Mouse (Mus musculus) frontal cortex, adult 2 months (tissue): Measurements from ENCODE around the gene Irf2. TPM values are rescaled to one million over a fixed set of nuclear protein-coding genes. Genes with fewer than 3 reads are reported as not detected.

ENCODE experiments used
- DNase-seq, 2 experiments: peaks; one replicate each; pipeline ENCODE4 v3.0.0; 2022; ENCODE audit warnings: low spot score in 1 of 2; ENCODE audit errors: extremely low spot score in 1 of 2
- polyA plus RNA-seq: library from polyadenylated mRNA; depleted of rRNA; stranded (reverse); fragments of >200 nt; gene quantifications from 2 replicates; pipeline ENCODE4 v1.2.3, GENCODE M21; 2012

The Irf2 gene
- polyA plus RNA-seq, 1 experiment: 27.9 TPM

DNA sequence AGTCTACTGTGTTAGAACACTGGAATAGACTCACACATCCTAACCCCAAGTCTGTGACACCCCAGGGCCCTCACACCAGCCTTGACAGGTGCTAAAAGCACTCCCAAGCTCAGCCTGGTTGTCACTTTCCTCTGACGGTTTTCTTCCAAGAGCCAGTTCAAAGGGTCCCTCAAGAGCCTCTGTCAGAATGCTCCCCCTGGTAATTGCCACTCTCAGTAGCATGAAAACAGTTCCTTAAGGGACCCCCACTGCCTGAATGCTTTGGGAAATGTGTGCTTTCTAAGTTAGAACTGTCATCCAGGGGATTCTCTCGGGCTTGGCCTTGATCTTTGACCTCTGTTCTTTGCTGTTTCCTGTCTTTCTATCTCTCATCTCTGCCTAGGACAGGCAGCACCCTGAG lies 17.0 kb upstream of the Irf2 start:
- no peak for DNase-seq

DNA sequence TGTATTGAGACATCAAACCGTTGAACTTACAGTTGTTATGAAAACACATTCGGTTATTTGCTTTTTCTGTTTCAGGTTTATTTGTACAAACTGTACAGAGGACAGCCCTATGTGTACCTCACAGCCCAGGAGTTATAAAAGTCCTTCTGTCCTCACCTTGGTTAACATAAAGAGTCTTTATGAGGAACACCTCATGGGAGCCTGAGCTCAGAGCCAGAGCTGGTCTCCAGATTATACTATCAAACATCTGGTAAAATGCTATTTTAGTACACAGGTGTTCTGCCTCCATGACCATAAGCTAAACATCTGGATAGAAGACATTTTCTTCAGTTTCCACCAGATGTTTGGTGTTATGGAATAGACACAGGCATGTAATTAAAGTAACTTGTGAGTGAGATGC lies 13.1 kb upstream of the Irf2 start:
- DNase-seq: no peak

GRCm38 (mm10) chr8:46729671-46730070 lies 9.9 kb upstream of the Irf2 start:
- DNase-seq: peak in 1 of 2 experiments; percentile 34

DNA sequence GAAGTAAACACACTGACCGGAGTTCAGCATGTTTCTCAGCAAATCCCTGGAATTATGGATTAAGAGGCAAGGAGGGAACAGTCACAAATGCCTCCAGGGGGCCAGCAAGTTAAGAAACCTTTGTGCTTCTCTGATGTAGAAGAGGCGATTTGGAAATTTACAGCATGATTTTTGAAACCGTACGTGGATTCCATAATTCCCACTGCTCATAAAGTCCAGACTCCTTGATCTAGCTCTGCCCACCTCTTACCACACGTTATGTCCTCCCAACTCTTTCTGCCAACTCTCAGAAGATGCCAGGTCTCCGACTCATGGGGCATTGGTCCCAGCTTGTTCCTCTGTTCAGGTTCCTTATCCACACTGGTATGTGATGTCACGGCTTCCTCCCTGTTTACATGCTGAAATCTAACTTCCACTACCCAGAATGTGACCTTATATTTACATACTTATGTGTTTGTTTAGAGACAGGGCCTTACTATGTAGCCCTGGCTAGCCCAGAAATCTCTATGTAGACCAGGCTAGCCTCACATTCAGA lies 7.1 kb upstream of the Irf2 start:
- DNase-seq: no peak

DNA sequence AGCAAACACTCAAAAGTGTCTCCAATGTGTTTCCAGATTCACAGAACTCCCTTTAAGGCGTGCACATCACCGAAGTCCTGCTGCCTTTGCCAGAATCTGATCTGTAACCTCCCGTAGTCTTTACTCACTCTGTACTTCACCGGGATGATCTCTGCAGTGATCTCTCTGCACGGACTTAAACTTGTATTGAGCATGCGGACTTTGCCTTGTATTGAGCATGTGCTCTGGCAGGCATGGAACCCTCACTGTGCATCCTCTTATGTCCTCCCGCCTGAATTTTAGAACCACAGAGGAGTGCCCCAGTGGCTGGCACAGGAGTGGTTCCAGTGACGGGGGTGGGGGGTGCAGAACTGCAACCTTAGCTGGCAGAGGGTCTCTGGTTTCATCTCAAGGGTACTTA lies 5.9 kb upstream of the Irf2 start:
- DNase-seq: no peak

- no peak for DNase-seq
Observed at GRCm38 (mm10) chr8:46735505-46735904, 4.0 kb upstream of the Irf2 start.

- no peak for DNase-seq
Observed at GRCm38 (mm10) chr8:46736260-46736659, 3.3 kb upstream of the Irf2 start.

- no peak for DNase-seq
Observed at GRCm38 (mm10) chr8:46737421-46737820, 2.1 kb upstream of the Irf2 start.

DNA sequence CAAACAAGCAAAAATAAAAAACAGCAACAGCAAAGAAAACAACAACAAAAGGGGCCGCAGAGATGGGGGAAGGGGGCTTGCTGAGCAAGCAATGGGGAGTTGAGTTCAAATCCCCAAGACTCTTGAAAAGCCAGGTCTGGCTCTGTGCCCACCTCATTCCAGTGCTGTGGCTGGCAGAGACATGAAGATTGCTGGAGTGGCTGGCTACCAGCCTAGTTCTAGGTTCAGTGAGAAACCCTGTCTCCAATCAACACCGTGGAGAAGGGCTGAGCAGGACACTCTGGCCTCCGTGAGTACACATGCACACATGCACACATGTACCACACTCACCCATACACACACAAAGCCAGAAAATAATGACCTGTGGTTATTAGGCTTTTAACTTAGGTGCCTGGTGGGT lies 1.6 kb upstream of the Irf2 start:
- no peak for DNase-seq

DNA sequence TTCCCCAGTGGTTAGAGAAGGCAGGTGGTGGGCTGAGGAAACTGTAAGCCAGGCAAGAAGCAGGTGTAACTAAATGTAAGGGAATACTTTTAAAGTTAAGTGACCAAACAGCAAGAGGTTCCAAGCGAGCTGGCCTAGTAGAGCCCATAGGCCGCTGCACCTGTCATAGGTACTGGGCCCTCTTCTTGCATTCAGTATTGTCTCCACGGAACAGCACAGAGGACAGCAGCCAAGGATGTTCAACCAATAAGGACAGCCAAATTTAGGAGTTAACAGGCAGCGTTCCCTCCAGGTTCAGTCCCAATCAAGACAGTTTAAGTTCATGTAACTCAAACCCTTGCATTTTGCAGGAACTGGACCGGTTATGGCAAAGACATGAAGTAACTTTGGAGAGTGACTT lies 931 bp upstream of the Irf2 start:
- DNase-seq: no peak

DNA sequence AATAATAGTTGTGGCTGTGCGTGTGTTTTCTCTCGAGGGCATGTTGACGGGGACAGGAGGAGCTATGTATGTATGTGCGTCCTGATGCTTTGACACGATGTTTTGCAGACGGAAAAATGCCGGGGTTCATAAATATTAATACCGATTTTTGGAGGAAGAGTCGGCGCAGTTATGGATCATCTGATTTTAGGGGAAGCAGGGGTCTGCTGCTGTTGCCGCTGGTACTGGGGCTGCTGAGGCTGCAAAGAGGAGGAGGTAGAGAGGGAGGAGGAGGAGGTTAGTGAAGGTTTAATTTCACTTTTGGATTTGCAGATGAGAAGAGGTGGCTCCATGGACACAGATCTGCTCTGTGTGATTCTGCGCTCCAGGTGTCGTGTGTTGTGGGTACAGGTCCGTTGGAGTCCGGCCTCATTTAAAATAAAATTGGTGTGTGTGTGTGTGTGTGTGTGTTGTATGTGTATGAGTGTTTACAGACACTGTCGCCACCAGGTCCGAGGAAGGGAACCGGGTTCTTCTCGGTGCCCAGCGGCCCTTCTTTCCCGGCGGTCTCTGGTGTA lies 502 bp downstream of the Irf2 start:
- DNase-seq: peak in 1 of 2 experiments; percentile 40

DNA sequence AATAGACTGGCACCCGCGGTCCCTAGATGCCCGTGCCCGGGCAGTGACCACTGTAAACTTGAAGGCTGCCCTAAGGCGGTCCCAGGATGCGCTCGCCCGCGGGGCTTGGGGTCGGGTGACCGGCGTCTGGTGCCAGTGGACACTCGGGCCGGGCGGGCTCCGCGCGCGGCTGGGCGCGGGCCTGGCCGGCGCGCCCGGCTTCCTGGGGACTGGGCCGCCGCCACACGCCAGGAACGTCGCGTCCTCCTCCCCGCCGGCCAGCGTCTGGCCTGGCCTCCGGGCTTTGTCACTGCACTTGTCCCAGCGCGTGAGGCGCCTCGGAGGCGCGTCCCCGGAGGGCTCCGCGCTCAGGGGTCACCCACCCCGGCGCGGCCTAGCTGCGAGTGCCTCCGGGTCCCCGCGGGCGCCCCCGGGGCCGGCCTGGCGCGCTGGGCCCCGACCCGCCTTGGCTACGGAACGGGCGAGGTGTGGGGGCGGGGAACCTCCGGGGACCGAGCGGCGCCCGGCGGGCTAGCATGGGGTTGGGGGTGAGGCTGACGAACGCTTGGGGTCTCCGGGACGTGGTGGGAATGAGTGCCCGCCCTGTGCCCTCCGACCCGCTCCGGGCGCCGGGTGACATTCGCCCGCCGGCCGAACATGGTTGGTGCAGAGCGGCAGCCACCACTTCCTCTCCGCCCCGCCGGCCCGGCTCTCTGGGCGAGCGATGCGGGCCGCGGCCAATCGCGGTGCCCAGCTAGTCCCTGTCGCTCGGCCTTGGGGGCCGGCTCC lies 1.2 kb downstream of the Irf2 start:
- peak in 1 of 2 experiments; percentile 44 for DNase-seq

DNA sequence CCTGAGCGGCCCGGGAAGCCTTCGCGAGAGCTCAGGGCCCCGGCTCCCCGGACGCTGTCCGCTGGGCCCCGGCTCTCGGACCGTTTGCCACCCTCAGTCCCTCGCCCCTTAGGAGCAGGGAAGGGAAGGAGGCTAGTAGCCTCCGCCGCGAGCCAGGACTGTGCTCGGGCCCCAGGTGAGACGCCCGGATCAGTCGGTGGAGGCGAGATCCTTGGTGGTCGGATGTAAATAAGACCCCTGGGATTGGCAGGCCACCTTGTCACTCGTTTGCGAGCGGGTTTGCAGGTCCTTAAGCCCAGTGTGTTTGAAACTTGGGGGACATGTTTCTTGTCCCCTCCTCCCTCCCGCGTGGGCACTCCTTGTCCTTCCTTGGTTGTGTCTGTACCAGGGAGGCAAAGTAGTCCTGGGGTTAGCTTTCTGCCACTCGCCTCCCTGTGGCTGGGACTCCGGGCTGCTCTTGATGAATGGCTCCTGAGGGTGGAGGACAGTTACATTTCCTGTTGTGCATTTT lies 1.8 kb downstream of the Irf2 start:
- peak in 1 of 2 experiments; percentile 52 for DNase-seq

DNA sequence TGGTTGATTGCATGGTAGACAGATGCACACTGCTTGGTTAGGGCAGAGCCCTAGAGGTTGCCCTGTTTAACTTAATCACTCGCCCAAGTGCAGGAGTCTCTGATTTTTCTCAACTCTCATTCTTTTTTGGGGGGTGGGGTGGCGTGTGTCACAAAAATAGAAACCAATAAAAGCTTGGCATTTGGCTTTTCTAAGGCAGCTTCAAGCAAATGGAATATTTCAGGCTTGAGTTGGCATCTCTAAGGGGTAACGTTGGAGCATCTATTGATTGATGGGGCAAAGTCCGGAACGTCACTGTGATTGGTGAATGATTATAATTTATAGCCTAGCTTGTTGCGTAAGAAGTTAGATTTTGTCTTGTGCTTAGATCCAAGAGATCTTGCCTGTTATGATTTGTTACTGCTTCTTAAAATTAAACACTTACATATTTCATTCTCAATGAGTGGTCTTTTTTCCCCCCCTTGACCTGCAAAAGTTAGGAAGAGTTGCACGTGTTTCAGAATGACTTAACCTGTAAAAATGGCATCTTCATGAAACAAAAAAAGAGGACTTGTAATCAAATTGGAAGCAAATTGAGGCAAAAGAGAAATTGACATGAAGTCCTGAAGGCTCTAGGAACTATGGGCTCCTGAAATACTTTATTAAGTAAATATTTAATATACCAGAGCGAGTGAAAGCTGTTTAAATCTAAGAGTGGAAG lies 2.6 kb downstream of the Irf2 start:
- no peak for DNase-seq

GRCm38 (mm10) chr8:46742691-46743082 lies 3.2 kb downstream of the Irf2 start:
- DNase-seq: no peak

DNA sequence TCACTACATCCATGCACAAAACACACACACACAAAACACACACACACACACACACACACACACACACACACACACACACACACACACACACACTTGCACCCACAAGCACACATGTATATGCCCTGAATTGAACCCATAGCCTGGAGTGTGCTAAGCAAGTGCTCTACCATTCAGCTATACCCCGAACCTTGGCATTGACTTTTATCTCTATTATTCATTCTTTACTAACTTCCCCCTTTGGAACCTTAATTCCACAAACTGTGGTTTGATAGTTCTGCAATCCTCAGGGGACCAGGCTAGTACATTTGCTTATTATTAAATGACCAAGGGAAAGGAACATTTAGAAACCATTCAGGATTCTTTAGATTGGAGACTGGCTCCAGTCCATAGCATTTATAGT lies 5.9 kb downstream of the Irf2 start:
- DNase-seq: no peak

DNA sequence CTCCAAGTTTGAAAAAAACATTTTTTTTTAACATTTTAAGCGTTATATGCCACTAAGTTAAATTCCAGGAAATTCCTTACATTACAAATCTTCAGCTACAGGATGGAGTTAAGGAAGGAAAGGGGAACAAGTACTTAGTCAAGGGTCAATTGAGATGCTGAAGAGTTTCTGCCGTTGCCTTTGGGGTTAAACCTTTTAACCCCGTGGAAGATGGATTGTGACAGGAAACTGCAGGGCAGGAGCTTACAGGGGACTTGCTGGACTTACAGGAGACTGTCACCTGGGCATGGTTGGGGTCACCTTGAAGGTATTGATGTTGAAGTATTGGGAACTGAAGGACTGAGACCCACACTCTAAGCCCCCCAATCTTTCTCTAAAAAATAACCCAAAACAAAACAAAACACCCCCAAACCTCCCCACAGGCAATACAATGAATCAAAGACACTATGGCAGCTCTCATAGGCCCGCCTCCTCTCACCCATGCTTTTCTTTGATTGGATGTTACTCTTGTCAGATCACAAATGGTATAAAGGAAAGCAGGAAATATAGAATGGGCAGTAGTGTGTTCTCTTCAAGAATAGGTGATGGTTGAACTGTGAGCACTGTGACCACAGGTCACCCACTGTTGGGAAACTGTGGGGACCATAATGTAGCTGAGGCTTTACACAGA lies 7.9 kb downstream of the Irf2 start:
- no peak for DNase-seq

- no peak for DNase-seq
Observed at GRCm38 (mm10) chr8:46750000-46750399, 10.5 kb downstream of the Irf2 start.

- no peak for DNase-seq
Observed at GRCm38 (mm10) chr8:46750566-46750965, 11.0 kb downstream of the Irf2 start.

- no peak for DNase-seq
Observed at GRCm38 (mm10) chr8:46751151-46751550, 11.6 kb downstream of the Irf2 start.

DNA sequence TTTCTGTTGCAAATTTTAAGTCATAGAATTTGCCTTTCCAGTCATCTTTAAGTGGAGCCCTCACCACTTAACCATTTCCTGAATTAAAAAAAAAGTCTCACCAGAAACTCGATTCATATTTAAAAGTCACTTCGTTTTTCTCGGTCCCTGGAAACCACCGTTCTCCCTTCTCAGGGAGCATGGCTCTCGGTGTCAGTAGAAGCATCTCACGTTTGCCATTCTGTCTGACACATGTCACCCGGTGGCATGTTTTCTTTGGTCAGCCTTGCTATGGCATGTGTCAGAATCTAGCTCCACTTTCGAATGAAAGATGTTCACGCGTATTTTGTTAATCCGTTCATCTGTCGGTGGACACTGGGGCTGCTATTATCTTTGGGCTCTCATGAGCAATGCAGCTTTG lies 13.5 kb downstream of the Irf2 start:
- no peak for DNase-seq
